Mouse (Mus musculus) forebrain, embryonic 10.5 days (tissue): ENCODE results near the gene Ntan1. TPM values are rescaled to one million over a fixed set of nuclear protein-coding genes. Genes with fewer than 3 reads are reported as not detected.
"Not testable (repeated sequence)": the region's sequence is repeated elsewhere in the genome, so short reads cannot be mapped to it uniquely, and the experiment has no call there.

Experiments used
- DNase-seq: peaks from one replicate; pipeline ENCODE4 v3.0.0-alpha.2; 2017; ENCODE audit warnings: low spot score; ENCODE audit errors: extremely low spot score
- H3K27ac ChIP-seq: fragments of 300-500 bp; sonication (generic); 2 replicates; pipeline ENCODE4 v1.5.1; 2016; ENCODE audit warnings: mild to moderate bottlenecking
- H3K27me3 ChIP-seq: fragments of 300-500 bp; sonication (generic); 2 replicates; pipeline ENCODE4 v1.6.1; 2016; ENCODE audit warnings: mild to moderate bottlenecking; ENCODE audit not compliant: poor library complexity, severe bottlenecking
- H3K36me3 ChIP-seq: fragments of 300-500 bp; sonication (generic); replicated peaks from 2 replicates; pipeline ENCODE4 v1.6.1; 2016; ENCODE audit warnings: mild to moderate bottlenecking, moderate library complexity
- H3K4me1 ChIP-seq: fragments of 300-500 bp; sonication (generic); 2 replicates; pipeline ENCODE4 v1.6.1; 2016
- H3K4me3 ChIP-seq: fragments of 300-500 bp; sonication (generic); 2 replicates; pipeline ENCODE4 v1.5.1; 2016; ENCODE audit warnings: mild to moderate bottlenecking, moderate library complexity
- H3K9me3 ChIP-seq: fragments of 300-500 bp; sonication (generic); 2 replicates; pipeline ENCODE4 v1.6.1; 2016; ENCODE audit warnings: mild to moderate bottlenecking, moderate library complexity
- WGBS: fragments of 180-500 bp; shearing (Covaris S2); methylation state at CpG from one replicate; pipeline ENCODE4 v1.1.7; 2016; 5-methylcytosine and 5-hydroxymethylcytosine counted together
- polyA plus RNA-seq: library from polyadenylated mRNA; unstranded; fragments of >200 nt; fragmentation: Nextera tagmentation; extraction: Ambion mirVana; gene quantifications from 2 replicates; pipeline ENCODE4 v1.2.1, GENCODE M21; 2016

Ntan1 gene
- polyA plus RNA-seq, result 122 and 125 TPM in 2 replicates

- DNase-seq, result peak; percentile 95
- no peaks in the 10 kb centered on the region for H3K27me3 ChIP-seq
- H3K9me3 ChIP-seq, result no peaks in the 10 kb centered on the region
- peaks cover 35% of the 10 kb centered on the region for H3K36me3 ChIP-seq
- peak within 1 kb of the TSS; percentile 93 for H3K27ac ChIP-seq
- peak within 1 kb of the TSS; percentile 80 for H3K4me3 ChIP-seq
- under 1% methylated on average over 58 of the region's 58 CpGs for WGBS
- peaks cover 26% of the 10 kb centered on the region for H3K4me1 ChIP-seq
Measured at GRCm38 (mm10) chr16:13818560-13819393, at the start of gene Ntan1. Gene Ntan1, plus strand, starts transcription at chr16:13818845.

- not testable (repeated sequence) for H3K4me3 ChIP-seq, H3K4me1 ChIP-seq, DNase-seq, H3K9me3 ChIP-seq, H3K36me3 ChIP-seq, H3K27me3 ChIP-seq, H3K27ac ChIP-seq
- 74% methylated on average over 4 of the region's 4 CpGs for WGBS
Measured at GRCm38 (mm10) chr16:13771603-13772002, 47.0 kb upstream of the Ntan1 start.

GRCm38 (mm10) chr16:13772051-13772450 is 46.6 kb upstream of the Ntan1 start:
- H3K36me3 ChIP-seq, H3K27me3 ChIP-seq, H3K27ac ChIP-seq, H3K9me3 ChIP-seq, H3K4me1 ChIP-seq, H3K4me3 ChIP-seq, DNase-seq: not testable (repeated sequence)
- 87% methylated on average over 5 of the region's 5 CpGs for WGBS

- DNase-seq, H3K27ac ChIP-seq, H3K36me3 ChIP-seq, H3K4me1 ChIP-seq, H3K9me3 ChIP-seq, H3K4me3 ChIP-seq, H3K27me3 ChIP-seq: not testable (repeated sequence)
- 94% methylated on average over 2 of the region's 2 CpGs for WGBS
Measured at GRCm38 (mm10) chr16:13774011-13774410, 44.6 kb upstream of the Ntan1 start.

GRCm38 (mm10) chr16:13774651-13775050 is 44.0 kb upstream of the Ntan1 start:
- H3K9me3 ChIP-seq, result peaks cover 15% of the 10 kb centered on the region; the same call in 1 of the 2 replicates
- DNase-seq, H3K36me3 ChIP-seq, H3K4me3 ChIP-seq, H3K27ac ChIP-seq, H3K27me3 ChIP-seq, H3K4me1 ChIP-seq: not testable (repeated sequence)
- WGBS, result 87% methylated on average over 3 of the region's 3 CpGs

- peaks cover 28% of the 10 kb centered on the region for H3K4me1 ChIP-seq
- under 1% methylated on average over 57 of the region's 57 CpGs for WGBS
- DNase-seq, result peak; percentile 85
- peaks cover 41% of the 10 kb centered on the region for H3K36me3 ChIP-seq
- H3K9me3 ChIP-seq, result peaks cover 17% of the 10 kb centered on the region; the same call in 1 of the 2 replicates
- H3K4me3 ChIP-seq, result peak within 1 kb of the TSS; percentile 89
- H3K27me3 ChIP-seq, result no peaks in the 10 kb centered on the region
- H3K27ac ChIP-seq, result peak within 1 kb of the TSS; percentile 94
Measured at GRCm38 (mm10) chr16:13780353-13781036, 38.1 kb upstream of the Ntan1 start, which contains the start of gene Rrn3. Gene Rrn3, plus strand, starts transcription at chr16:13780708.

- H3K9me3 ChIP-seq, result peaks cover 17% of the 10 kb centered on the region; the same call in 1 of the 2 replicates
- peaks cover 48% of the 10 kb centered on the region for H3K36me3 ChIP-seq
- WGBS, result 45% methylated on average over 8 of the region's 8 CpGs
- peak overlapping the region; percentile 89 for H3K4me3 ChIP-seq
- DNase-seq, result no peak
- peak overlapping the region; percentile 94 for H3K27ac ChIP-seq
- H3K27me3 ChIP-seq, result no peaks in the 10 kb centered on the region
- peaks cover 28% of the 10 kb centered on the region for H3K4me1 ChIP-seq
Measured at GRCm38 (mm10) chr16:13781216-13781615, 37.4 kb upstream of the Ntan1 start.

GRCm38 (mm10) chr16:13785932-13786331 is 32.7 kb upstream of the Ntan1 start:
- 82% methylated on average over 3 of the region's 3 CpGs for whole genome bisulfite sequencing
- DNase-seq, result no peak
- Histone ChIP-seq H3K9me3 (no peaks in the 10 kb centered on the region), H3K27ac (no peak overlapping the region), H3K4me1 (peaks cover 14% of the 10 kb centered on the region), H3K36me3 (peaks cover 87% of the 10 kb centered on the region), H3K27me3 (no peaks in the 10 kb centered on the region), H3K4me3 (no peak overlapping the region)

- 96% methylated on average over 2 of the region's 2 CpGs for WGBS
- not testable (repeated sequence) for H3K9me3 ChIP-seq, H3K27ac ChIP-seq, H3K27me3 ChIP-seq, H3K4me1 ChIP-seq, H3K4me3 ChIP-seq, DNase-seq
- H3K36me3 ChIP-seq, result peaks cover 99% of the 10 kb centered on the region
Measured at GRCm38 (mm10) chr16:13793441-13793840, 25.2 kb upstream of the Ntan1 start.

GRCm38 (mm10) chr16:13796746-13797175 is 21.9 kb upstream of the Ntan1 start:
- H3K9me3 ChIP-seq, result no peaks in the 10 kb centered on the region
- WGBS, result 95% methylated on average over 5 of the region's 5 CpGs
- DNase-seq, result no peak
- no peak overlapping the region for H3K27ac ChIP-seq
- peaks cover 99% of the 10 kb centered on the region for H3K36me3 ChIP-seq
- H3K4me1 ChIP-seq, result no peaks in the 10 kb centered on the region
- H3K4me3 ChIP-seq, result no peak overlapping the region
- H3K27me3 ChIP-seq, result no peaks in the 10 kb centered on the region

GRCm38 (mm10) chr16:13801231-13801630 is 17.4 kb upstream of the Ntan1 start:
- Histone ChIP-seq H3K36me3 (peaks cover 99% of the 10 kb centered on the region), H3K9me3 (no peaks in the 10 kb centered on the region), H3K27me3 (no peaks in the 10 kb centered on the region), H3K4me1 (no peaks in the 10 kb centered on the region), H3K27ac (no peak overlapping the region), H3K4me3 (no peak overlapping the region)
- no peak for DNase-seq
- 94% methylated on average over 4 of the region's 4 CpGs for WGBS

- peaks cover 98% of the 10 kb centered on the region for H3K36me3 ChIP-seq
- H3K27ac ChIP-seq, result no peak overlapping the region
- WGBS, result 93% methylated on average over 5 of the region's 5 CpGs
- DNase-seq, result no peak
- H3K27me3 ChIP-seq, result no peaks in the 10 kb centered on the region
- H3K9me3 ChIP-seq, result no peaks in the 10 kb centered on the region
- no peak overlapping the region for H3K4me3 ChIP-seq
- no peaks in the 10 kb centered on the region for H3K4me1 ChIP-seq
Measured at GRCm38 (mm10) chr16:13804666-13805065, 14.0 kb upstream of the Ntan1 start.

GRCm38 (mm10) chr16:13807616-13808015 is 11.0 kb upstream of the Ntan1 start:
- Histone ChIP-seq H3K4me1 (no peaks in the 10 kb centered on the region), H3K9me3 (no peaks in the 10 kb centered on the region), H3K27ac (no peak overlapping the region), H3K27me3 (no peaks in the 10 kb centered on the region), H3K36me3 (peaks cover 99% of the 10 kb centered on the region), H3K4me3 (no peak overlapping the region)
- 96% methylated on average over 4 of the region's 4 CpGs for WGBS
- no peak for DNase-seq
